Mouse (Mus musculus): ENCODE results near the gene Spred1. TPM values are rescaled to one million over a fixed set of nuclear protein-coding genes. Genes with fewer than 3 reads are reported as not detected.

Spred1 gene
- 1 to 10 TPM; 1.6 to 1.7 (median 1.6) TPM for polyA plus RNA-seq (2017; shearing (Covaris generic))

DNA sequence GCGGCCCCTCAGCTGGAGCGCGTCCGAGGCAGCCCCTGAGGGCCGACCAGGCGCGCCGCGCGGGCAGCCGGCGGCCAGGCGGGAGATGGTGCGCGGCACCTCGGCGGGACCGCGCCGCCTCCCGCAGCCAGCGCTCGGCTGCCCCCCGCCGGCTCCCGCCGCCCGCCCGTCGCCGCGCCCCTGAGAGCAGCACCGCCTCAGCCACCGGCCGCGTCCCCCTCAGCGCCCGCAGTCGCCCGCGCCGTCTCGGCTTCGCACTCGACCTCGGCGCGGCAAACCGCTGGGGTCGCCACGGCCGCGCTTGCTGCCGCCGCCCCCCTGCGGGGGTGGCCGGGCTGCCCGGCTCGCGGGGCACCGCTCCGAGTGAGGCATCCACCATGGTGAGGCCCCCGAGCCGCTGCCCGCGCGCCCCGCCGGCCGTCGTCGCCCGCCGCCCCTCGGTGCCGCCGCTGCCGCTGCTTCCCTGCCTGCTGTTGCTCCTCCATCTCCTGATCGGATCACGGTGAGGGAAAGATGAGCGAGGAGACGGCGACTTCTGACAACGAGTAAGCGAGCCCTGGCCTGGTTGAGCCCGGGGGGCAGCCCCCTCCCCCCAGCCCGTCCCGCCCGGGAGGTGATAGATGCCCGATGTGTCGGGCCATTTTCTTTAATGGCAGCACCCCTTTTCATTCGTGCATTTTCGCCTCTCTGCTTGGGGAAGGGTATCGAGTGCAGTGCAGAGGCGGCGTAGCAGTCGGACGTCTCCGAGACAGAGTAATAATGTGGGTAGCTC is at the start of gene Spred1:
Gene Spred1 (plus strand): TSS at position 163 of the 772 bp plus-strand sequence.
- peak; percentile 1 for ATAC-seq

DNA sequence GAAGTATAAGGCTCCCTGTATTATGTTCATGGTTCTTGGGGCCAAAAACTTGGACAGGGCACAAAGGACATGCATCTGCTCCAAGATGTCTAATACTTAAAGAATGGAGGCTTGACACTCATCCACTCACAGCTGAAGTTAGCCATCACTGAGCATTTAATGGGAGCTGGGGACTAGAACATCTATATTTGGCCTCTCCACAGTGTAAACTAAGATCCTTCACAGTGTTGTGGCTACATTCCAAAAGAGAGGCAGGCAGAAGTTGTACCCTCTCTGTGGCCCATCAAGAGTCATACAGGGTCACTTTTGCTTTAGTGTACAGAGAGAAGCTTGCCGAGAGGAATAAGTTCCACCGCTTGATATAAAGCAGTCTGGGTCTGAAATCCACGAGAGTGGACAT is 49.6 kb upstream of the Spred1 start:
- no peak for ATAC-seq

DNA sequence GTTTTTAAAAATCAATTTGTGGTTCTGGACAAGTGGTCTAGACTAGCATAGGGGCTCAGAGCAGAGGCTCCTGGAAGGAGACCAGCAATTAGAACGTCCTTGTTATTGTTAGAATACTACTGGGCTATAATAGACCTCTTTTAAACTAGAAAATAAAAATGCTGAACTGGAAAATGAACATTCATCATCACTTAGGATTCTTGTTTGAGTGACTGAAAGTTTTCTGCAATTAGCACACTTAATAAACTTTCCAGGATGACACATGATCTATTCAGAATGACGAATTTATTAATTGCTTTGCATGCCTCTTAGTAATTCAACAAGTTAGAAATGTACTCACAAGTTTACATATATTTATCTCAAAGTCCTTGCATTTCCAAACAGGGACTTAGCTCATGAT is 42.5 kb upstream of the Spred1 start:
- no peak for ATAC-seq

DNA sequence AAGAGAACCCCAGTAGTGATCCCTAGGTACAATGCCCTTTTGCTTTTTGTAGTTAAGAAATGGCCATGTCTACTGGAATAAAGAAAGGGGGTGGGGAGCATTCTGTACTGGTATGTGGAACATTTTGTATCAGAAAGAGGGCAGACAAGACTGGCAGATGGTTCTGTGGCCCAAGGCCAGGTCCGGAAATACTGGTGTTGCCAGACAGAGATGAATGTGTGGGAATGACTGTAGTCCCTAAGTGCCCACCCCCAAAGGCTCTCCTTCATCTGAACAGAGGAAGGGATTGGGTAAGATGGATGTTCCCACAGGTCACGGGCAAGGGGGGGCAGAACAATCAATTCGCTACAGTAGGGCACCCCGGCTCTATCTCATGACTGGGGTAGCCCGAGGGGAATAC is 41.6 kb upstream of the Spred1 start:
- no peak for ATAC-seq

DNA sequence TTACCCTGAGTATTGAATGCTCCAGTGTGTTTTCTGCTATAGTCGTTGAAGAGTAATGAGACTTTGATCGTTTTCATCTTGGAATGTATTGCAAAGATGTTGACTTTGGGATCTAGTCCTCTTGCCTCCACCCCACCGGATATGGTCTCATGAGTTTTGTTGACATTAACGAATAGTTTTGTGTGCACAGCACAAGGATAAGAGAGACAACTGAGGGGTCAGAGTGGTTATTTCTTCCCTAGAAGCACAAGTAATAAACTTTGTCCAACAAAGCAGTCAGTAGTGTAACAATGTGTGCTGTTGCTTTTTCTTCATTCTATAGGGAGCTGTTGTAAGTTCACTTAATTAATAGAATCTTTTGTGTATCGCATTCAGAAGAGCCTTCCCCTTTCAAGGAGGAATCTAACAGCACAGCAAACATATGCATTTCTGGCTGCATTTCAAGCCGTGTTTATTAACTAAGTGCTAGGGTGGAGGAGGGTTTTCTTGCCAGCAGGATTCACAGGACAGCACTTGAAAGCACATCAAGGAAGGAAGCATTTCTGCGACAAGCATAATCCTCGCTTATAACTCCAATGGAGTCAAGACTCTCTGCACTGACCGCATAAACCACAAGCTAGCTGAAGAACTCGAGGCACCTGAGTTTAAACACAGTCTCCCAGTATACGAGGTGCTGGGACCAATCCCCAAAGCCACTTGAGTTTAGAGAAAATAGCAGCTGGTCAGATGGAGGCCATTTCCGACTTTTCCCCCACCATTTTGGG is 35.0 kb upstream of the Spred1 start:
- ATAC-seq: no peak

DNA sequence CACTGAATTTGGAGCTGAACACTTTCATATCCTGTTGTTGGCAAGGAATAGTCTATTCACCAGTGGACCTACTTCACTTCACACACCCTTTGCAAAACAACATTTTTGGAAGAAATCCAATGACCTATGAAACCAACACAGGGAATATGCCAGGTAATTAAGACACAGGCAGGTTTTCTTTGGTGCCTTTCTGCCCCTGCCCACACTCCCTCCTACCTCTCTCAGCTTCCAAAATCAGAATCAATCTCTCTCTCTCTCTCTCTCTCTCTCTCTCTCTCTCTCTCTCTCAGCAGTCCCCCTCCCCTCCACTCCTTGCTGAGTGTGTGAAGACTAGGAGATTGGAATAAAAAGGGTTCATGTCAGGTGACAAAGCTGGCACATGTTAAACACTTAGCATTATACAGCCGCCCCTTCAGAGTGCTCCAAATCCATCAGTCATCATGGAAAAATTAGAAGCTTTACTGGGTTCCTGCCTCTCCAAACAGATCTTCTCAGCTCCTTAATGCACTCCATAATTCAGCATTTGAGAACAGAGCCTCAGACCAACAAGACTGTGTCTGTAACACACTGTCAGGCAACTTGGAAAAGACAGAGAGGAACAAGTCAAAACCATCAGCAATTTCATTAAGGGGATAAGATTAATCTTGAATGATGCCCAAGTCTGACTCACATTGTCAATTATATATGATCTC is 34.3 kb upstream of the Spred1 start:
- ATAC-seq: no peak

DNA sequence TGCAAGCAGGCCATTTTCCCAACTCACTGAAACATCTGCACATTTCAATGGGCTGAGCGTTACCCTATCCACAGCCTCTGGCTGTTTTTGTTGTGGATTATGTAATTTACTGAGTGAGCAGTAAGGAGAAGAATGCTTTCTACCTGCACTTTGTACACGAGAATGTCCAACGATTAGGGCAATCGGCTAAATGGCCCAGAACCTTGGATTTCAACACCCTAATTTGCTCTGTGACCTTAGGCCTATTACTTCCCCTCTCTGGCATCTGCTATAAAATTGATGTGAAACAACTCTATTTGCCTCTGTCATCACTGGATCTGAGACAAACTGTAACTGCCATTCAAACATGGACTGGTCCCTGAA is 33.7 kb upstream of the Spred1 start:
- no peak for ATAC-seq

DNA sequence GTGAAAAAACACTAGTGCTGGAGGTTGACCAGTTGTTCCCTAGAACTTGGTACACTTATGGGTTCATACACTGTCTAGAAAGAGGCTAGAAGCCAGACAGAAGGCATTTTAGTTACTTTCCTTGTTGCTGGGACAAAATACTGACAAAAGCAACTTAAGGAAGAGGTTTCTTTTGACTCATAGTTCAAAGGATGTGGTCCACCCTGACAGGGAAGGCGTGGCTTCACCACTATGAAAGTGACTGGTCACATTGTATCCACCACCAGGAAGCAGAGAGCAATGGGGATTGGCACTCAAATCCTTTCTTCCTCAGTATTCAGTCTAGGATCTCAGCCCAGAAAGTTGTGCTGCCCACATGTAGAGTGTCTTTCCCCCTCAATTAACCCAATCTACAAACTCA is 31.7 kb upstream of the Spred1 start:
- ATAC-seq: no peak

DNA sequence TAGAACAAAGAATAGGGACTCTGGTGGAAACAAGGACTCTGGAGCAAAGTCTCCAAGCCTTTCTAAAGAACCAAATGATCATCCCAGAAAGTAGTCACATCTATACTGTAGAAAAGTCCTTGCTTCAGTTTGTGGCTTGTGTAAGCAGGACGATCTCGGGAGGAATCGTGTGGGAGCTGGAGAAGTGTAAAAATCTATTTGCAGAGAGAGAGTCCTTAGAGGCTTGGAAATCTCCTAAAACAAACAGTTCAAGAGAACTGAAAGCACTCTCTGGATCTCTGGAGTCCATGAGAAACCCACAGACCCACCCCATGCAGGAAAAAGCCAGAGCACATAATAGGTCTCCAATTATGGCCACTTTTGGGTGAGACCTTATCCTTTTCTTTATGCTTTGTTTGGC is 31.1 kb upstream of the Spred1 start:
- ATAC-seq: no peak

DNA sequence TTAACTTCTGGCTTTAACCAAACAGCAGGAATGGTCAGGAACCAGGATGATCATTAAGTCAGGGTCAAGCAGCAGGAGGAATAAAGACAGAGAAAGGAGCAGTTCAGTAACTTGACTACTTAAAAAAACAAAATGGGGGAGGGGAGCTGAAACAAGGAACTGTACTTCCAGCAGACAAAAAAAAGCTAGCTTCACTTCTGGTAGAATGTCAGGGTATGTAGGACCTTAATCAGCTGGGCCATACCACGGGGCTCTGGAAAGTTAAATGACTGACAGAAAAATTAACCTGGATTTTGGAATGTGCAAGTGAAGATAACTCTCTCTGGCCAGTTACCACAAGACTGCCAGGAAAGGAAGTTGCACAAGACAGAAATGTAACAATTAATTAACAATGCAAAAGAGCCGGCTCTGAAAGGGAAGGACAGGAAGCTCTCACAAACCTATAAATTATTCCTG is 28.2 kb upstream of the Spred1 start:
- ATAC-seq: no peak

DNA sequence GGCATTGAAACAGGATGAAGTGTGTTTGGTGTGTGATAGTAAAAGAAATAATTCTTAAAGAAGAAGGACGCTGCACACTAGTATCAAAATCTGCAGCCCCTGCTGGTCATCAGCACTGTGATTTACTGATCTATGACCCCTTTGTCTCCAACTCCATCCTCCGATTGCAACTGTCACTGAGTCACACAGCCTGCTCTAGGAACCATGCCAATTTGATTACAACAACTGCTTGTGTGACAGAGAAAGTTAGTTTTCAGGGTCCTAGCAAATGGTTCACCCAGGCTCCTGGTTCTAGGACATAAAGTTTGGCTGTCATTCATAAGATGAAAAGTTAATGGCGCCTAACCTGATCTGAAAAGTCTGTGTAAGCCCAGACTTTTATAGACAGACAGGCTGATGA is 25.7 kb upstream of the Spred1 start:
- no peak for ATAC-seq

DNA sequence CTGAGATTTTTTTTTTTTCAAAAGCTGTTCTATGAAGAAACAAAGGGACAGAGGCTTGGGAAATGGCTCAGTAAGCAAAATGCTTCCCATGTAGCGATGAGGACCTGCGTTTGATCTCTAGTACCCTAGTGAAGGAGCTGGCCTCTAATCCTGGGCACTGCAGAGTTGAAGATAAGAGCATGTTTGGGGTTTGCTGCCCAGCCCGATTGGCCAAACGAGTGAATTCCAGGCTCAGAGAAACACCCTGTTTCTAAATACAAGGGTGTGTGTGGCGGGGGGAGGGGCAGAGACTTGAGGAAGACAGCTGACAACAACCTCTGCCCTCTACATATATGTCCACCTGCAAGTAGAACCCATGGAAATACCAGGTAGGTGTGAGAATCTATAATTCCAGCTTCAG is 23.9 kb upstream of the Spred1 start:
- ATAC-seq: no peak

DNA sequence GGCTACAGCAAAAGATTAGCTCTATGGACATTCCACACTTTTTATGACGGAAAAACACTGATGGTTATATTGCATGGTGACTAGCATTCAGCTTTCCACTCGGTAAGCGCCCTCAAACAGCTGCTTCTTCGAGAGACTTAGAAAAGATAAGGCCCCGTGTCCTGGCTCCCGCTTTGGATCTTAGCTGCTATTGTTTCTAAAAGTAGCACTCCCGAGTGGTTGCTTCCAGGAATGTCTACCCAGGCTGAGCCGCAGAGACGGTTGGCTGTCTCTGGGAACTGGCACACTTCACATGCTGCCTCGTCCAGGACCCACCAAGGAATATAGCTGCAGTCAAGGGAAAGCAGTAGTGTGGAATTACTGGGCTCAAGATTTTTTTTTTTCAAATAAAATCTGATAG is 21.9 kb upstream of the Spred1 start:
- ATAC-seq: no peak

DNA sequence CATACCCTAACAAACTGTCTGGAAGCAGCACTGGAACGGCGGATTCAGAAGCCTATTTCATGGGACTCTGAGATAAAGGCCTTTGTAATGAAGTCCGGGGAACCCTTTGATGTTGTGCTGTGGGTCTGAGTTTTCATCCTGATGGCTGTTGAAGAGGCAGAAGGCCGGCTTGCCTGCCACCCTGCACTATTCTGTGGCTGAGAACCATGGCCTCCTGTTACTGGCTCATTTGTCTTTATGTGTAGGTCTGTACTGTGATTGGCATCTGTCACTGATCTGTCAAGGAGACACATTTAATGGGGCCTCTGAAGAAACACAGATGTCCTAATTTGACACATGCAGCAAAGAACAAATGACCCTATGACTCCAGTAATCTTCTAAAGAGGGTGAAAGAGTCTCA is 17.7 kb upstream of the Spred1 start:
- ATAC-seq: no peak

DNA sequence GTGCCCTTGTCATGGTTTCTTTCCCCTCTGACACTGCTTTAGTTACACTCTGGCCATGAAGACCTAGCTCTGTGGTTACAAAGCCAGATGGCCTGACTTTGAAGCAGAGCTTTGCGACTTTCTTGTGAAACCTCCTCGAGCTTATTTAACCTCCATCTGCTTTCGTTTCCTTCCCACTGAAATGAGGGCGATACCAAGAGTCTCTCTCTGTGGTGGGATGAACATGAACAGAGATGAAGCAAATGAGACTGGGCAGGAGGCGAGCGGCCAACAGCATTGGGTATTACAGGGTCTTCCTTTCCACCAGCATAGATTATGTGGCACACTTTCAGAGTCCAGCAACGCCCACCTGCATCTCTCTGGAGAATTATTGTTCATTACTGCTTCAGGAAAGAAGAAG is 15.8 kb upstream of the Spred1 start:
- ATAC-seq: no peak

DNA sequence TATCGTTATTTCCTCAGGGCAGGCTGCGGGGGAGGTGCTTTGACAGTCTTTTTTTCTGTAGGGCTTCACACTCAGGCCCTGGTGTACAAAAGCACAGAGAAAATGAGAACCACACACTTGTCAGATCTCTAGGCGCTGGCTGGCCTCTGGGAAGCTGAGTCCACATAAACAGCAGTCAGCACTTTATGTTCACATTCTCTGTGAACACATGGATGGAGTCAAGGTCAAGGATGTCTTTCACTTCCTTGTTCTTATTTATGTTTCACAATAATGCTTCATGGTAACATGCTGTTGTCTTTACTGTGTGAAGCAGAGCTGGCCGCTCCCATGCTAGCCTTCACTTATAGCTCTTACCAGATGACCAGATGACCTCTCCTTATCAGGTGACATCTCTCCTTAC is 13.1 kb upstream of the Spred1 start:
- ATAC-seq: no peak

DNA sequence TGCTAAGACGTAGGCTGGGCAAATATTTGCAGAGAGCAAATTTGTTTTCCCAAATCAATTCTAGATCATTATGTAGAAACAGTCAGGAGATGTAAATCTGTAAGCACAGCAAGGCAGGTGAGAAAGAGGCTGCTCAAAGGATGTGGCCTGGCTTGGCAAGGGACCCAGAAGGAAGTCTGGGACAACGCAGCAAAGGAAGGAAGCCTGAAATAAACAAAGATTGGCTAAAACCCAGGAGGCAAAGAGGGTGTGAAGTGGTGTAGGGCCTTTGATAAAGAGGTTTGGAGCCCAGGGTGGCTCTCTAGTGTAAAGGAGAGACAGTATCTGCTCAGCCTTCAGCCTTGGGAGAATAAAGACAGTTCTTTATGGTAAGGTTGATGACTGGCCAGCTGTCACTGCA is 11.9 kb upstream of the Spred1 start:
- ATAC-seq: no peak

DNA sequence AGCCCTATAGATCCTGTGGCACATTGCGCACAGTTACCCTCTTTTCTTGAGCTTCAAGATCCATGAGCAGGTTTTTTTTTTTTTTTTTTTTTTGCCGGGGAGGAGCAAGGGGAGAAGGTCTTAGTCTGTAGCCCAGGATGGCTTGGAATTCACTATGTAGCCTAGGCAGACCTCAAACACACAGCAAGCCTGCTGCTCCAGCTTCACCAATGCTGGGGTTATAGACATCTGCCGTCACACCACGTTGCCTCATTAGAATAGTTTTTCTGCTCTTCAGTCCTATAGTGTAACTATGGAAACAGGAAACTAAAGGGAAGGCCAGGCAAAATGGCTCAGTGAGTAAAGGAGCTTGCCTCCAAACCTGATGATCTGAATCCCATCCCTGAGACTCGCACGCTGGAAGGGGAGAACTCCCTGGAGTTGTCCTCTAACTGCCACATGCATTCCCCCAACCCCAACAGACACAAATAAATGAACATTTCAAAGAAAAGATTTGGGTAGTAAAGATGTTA is 10.8 kb upstream of the Spred1 start:
- no peak for ATAC-seq

DNA sequence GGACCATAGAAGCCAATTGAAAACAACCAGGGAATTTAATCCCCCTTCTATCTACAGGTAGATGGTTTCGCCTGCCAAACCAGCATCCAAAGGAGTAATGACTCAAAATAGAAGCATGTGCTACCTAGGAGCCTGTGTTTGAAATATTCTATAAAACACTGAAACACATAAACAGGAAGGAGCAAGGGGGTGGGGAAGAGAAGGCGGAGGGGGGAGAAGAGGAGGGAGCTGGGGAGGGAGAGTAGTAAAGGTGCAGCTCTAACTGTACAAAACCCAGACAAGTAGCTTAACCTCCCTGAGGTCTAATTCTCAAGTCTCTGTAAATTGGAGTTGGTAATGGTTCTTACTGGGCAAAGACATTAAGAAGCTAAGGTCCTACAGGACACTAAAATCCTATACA is 7.9 kb upstream of the Spred1 start:
- ATAC-seq: no peak

DNA sequence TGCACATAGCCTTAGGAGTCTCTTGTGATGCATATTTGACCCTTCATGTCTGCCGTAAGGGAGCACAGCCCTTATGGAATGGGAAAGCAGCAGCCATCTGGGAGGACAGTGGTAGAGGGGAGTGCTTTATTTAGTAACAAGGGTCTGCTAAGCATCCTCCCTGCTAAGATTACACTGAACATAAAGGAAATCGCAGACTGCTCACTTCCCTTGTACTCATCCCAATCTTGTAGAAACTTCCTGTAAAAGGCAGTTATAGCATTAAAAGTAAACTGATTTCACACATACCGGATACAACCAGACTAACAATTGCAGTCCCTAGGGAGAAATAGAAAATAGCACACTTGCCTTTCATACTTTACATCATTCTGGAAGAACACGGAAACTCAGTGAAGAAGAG is 7.4 kb upstream of the Spred1 start:
- ATAC-seq: no peak

DNA sequence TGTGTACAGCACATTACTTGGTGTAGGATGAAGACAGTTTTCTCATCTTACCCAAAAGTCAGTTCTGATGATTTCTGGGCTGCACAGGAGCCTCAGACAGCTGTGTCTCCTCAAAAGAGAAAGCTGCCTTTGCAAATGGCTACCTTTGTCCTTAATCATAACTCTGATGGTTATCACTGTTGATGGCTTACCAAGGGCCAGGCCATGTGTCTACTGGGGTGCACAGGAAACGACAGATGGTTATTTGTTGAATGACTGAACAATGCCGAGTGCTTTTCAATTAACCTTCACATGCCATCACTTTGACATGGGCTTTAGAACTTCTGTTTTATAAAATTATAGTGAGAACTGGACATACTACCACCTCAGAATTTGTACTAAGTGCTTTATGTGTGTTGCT is 2.7 kb upstream of the Spred1 start:
- ATAC-seq: no peak

DNA sequence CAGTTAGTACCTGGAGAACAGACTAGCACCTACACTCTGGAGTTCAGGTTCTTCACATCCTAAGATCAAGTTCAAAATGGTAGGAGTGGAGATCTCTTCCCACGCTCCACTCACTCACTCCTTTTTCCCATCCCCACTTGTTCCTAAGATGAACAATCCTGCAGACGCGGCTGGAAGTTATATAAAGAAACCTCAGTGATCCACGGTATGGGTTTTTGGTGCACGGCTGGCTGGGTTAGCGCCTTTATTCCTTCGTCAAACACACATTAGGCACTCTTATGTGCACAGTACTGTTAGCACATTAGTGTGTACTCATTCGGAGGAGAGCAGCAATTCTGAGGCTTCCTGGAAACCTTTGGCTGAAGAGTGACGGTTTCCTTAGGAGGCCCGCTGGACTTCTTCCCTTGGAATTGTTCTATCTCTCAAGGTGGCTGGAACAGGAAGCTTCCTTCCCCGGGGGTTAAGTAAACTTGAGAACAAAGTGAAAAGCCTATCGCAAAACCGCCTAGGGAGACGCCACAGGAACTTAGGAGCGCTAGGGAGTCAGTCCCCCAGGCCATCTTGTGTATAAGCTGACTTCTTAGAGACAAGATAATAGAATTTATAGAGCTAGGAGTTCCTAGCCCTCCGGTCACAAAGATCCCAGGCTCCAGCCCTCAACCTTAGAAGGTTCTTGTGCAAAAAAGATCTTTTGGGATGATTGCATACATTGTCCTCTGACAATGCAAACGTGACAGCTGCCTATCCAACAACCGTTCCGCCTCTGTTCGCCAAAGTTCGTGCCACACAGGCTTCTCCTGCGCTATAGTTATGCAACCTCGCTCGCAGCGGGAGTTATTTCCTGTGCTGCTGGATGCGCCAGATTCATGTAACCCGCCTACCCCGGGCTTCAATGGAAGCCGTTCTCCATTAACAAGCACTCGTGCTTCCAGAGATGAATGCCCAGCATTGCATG is 1.6 kb upstream of the Spred1 start:
- peak; percentile 24 for ATAC-seq

Measured in inflammation-experienced regulatory T-cells, adult 6 months (primary cell).